Mouse (Mus musculus): ENCODE results near the gene P4ha2.

- TF ChIP-seq CTCF (IDR thresholded peaks at IDR 0.05; ENCODE audit: low read depth, low read length) (peak; percentile 20; the same call in 1 of the 2 replicates), POLR2AphosphoS5 (IDR thresholded peaks at IDR 0.05; ENCODE audit: insufficient replicate concordance, low read depth, low read length) (no peak), GATA1 (IDR thresholded peaks at IDR 0.05; ENCODE audit: borderline replicate concordance, low read length) (no peak), TAL1 (conservative IDR thresholded peaks at IDR 0.05; ENCODE audit: low read depth, low read length) (no peak)
Measured at GRCm38 (mm10) chr11:54093000-54093399, 6.9 kb upstream of the P4ha2 start.
